Mouse (Mus musculus): Measurements from ENCODE around the gene Ninl. TPM values are rescaled to one million over a fixed set of nuclear protein-coding genes. Genes with fewer than 3 reads are reported as not detected.
"Not testable (repeated sequence)": the region's sequence is repeated elsewhere in the genome, so short reads cannot be mapped to it uniquely, and the experiment has no call there.

Gene Ninl
- total RNA-seq, 2 experiments from 2014 or later = 0.98 to 1.3 TPM

DNA sequence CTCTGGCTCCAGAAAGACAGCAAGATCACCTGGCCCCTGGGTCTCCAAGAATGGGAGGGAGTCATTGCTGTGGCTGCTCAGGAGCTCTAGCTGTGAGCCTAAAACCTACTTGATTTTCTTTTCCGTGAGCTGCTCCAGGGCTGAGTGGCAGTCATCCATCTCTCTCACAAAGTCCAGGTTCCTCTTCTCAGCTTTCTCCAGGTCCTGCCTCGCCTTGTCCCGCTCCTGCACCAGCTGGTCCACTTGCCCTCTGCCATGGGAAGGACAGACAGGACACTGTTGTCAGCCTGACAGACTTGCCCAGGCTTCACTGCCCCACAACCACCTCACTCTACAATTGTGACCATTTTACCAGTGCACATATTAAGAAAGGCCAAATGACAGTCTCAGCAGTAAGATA is 75.9 kb downstream of the Ninl start:
- DNase-seq (ENCODE audit: low spot score) = no peak
- intact Hi-C loops (cut with DNase I) = no loop called here

DNA sequence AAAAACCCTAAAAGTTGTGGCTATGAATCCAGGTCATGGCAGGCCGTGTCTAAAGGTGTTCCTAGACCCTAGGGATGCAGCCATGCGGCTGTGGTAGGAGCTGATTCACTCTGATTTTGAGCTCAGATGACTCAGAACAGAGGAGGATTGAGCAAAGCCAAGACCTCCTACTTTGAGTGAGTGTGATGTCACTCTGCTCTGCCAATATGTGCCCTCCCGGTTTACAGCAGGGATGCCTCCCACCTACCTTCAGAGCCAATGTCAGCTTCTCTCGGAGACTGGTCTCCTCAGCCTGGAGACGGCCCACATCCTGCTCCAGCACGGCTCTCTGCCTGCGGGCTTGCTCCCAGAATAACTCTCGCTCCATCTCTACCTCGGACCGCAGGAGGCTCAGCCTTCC is 79.7 kb downstream of the Ninl start:
- intact Hi-C loops (cut with DNase I) = no loop called here
- no peak for DNase-seq (ENCODE audit: low spot score)

DNA sequence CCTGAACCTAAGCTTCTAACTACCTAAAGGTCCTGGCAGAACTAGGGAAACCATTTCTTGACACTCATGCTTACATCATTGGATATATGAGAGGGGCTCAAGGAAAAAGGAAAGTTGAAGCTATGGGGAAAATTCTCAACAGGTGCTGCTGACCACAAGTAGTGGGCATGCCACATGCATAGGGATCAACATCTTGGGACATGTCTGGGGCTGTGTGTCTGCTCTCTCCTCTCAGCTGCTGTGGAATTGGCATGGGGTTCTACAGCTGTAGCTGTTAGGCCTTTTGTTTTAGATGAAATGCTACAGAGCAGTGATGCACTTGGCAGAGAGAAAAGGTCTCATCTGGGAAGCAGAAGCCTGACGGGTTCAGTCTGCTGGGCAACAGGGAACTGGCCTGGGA is 83.3 kb downstream of the Ninl start:
- intact Hi-C loops (cut with DNase I) = no loop called here
- no peak for DNase-seq (ENCODE audit: low spot score)

DNA sequence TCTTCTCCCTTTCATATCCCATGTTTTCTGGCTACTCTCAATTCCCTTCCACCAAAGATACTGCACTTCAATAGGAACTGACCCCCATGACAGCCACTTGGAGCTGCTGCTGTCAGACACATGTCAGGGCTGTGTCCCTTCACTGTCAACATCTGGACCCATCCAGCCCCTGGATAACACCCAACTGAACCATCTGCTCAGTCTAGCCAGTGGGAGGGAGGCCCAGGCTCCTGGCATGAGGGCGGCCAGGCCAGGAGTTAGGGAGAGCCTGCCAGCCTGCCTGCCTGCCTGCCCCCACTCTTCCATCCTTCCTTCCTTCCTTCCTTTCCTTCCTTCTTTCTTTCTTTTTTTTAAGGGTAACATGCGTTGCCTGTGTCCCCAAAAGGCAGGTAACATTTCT is 88.0 kb downstream of the Ninl start:
- intact Hi-C loops (cut with DNase I) = no loop called here
- DNase-seq (ENCODE audit: low spot score) = no peak

DNA sequence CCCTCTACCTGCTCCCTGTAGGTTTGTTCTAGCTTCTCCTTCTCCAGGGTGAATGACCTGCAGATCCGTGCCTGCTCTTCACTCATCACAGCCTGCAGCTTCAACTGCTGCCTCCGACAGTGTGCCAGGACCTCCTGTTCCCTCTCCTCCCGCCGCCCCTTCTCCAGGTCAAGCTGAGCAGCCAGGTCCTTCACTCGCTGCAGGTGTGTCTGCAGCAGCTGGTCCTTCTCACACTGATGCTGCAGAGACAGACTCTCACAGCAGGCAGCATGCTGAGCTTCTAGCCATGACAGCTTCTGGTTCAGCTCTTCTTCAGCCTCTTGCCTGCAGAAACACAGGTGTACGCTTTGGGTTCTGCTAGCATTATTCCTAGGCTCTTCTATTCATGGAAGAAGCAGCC is 89.1 kb downstream of the Ninl start:
- intact Hi-C loops (cut with DNase I) = no loop called here
- no peak for DNase-seq (ENCODE audit: low spot score)

DNA sequence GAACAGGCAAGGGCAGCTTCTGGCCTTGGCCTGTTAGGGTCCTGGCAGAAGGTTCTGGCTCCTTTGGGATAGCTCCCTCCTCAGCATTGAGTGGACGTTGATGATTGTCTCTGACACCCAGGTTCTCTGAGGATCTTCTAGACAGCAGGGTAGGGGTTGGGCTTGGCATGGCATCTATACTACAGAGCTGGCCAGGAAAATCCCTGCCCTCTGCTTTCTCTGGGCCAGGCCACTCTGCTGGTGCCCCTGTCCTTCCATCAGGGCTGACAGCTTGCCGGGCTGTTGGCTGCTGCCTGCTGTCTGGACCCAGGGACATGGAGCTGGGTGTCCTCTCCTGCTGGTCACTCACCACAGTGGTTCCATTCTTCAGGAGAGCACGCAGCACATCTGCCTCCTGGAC is 89.5 kb downstream of the Ninl start:
- no peak for DNase-seq (ENCODE audit: low spot score)

DNA sequence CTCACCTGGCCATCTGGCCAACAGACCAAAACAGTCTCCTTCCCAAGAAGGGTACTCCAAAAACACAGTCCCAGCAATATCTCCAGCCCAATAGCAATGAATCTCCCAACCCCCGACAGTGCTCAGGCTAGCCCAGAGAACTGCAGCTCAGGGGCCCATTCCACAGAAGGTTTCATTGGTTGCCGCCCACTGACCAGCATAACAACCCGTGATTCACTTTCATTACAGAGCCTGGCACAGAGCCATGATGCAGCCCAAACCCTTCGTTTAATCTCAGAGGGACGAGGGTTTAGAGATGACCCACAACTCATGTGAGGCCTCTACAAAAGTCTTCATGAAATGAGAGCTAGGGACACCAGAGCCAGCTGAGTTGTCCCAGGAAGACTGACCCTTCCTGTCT is 90.4 kb downstream of the Ninl start:
- DNase-seq (ENCODE audit: low spot score) = no peak
- intact Hi-C loops (cut with DNase I) = no loop called here

More for the DNA sequence above, 89.5 kb downstream of the Ninl start:
- intact Hi-C loops (cut with DNase I) = no loop called here

DNA sequence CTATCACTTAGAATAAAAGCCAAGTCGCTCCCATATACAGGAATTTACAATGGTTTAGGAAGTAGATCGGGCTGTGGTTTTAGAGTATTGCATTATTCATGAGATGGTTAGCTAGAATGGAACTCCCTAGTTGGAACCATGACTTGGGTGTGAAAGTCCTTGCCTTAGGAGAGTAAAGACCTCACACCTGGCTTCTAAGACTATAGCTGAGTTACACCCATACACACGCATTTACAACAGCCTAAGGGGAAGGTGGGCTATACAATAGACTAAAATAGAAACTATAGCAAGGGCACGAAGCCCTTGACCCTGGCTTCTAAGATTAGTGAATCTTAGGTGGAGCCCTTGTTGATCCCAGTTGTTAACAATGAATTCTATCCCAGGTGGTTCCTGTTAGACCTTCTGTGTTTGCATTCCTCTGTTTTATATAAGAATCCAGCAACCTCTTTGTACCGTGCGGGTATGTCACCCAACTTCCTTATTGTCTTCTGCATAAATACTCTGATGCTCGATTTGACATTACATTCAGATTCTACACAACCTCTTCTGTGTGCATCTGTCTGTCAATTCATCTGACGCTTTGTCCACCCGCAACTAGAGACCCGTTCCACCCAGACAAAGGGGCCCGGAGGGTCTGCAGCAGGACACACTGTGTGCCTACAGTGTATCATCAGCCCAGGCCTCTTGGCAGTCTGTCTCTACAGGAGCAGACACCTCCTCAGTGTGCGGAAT is 91.1 kb downstream of the Ninl start:
- DNase-seq (ENCODE audit: low spot score); intact Hi-C loops (cut with DNase I): not testable (repeated sequence)

DNA sequence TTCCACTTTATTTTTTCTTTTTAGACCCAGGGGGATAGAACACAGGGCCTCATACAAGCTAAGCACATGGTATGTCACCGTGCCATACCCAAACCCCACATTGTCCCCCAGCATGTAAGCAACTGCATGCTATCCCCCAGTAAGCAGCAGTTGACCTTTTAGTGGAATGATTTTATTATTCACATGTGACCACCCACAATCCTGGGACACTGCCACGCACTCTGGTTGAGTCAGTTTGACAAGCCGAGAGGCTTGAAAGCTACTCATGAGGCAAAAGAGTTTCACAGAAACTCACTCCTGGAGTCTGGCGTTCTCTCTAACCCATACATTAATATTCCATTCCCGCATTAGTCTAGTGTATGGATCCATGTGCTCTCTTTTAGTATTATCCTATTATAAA is 91.8 kb downstream of the Ninl start:
- intact Hi-C loops (cut with DNase I); DNase-seq (ENCODE audit: low spot score): not testable (repeated sequence)

DNA sequence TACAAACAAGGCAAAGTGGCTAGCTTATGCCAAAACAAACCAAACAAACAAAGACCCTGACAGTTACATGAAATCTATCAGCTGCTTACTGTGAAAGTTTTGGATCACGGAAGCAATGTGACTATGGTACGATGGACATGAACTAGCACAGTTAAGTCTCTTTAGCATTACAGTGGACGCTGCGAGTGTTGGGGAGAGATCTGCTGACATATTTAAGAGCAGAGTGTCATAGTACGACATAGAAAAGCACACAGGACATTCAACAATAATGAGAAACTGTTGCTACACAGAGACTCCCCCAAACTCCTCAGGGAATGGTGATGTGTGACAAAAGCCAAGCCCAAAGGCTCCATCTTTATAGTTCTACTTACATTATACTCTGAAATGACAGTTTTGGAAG is 95.2 kb downstream of the Ninl start:
- intact Hi-C loops (cut with DNase I) = no loop called here
- no peak for DNase-seq (ENCODE audit: low spot score)

DNA sequence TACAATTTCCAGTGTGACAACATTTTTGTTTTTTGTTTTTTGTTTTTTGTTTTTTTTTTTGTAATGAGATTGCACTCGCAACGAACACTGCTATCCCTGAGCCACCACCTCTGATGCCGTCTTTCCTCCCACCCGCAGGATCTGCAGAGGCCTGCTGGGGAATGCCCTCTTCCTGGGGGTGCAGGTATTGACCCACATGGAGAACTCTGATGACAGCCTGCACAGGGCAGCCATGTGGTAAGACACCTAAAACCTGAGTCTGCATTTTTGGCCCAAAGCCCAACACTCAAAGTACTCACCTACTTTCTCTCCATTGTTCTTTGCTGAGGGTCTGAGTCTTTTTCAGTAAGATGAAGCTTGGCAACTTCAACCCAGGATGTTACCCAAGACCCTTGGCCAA is 104.5 kb downstream of the Ninl start:
- intact Hi-C loops (cut with DNase I) = no loop called here

DNA sequence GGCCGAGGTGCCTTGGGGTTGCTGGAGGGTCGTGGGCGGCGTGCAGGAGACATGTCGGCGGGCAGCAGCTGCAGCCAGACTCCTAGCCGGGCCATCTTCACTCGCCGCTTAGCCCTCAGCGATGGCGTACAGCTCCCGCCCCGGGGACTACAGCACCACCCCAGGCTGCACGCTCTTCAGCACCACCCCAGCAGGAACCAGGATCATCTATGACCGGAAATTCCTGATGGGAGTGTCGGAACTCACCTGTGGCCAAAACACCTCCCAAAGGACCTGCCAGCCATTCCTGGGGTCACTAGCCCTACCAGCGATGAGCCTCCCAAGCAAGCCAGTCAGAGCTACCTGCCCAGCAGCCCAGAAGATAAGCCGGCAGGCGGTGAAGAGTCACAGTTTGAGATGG is 105.7 kb downstream of the Ninl start:
- intact Hi-C loops (cut with DNase I) = no loop called here
- DNase-seq (ENCODE audit: low spot score) = no peak

More for the DNA sequence above, 104.5 kb downstream of the Ninl start:
- no peak for DNase-seq (ENCODE audit: low spot score)

DNA sequence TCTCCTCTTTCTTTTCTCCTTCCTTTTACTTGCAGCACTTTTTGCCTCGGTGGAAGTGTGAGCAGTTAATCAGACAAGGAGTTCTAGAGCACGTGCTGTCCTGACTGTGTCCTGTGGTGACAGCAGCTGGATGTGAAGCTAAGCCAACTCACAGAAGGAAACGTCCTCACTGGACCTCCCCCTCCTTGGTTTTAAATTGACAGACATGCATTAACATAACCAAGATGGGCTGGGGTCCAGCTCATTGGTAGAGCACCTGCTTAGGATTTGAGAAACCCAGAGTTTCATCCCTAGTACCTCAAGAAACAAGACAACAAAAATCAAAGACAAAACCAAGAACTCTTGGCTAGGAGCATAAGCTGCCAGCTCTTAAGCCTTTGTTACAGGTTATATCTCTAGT is 108.4 kb downstream of the Ninl start:
- no peak for DNase-seq (ENCODE audit: low spot score)
- intact Hi-C loops (cut with DNase I) = no loop called here

DNA sequence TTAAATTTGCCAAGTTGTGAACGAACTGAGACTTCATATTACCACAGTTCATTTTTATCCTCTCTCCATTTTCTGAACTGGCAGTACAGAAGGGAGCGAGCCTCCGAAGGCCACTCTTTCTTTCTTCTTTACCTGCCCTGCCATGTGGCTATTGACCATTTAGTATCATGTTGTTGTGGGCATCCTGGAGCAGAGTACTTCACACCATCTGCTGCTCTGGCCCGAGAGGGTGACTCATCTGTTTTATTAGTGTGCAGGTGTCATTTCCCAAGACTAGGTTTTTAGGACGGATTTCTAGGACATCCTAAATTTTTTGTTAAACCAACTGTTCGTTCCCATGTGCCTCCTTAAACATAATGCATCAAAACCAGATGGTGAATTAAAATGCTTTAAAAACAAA is 110.0 kb downstream of the Ninl start:
- intact Hi-C loops (cut with DNase I) = no loop called here
- DNase-seq (ENCODE audit: low spot score) = no peak

DNA sequence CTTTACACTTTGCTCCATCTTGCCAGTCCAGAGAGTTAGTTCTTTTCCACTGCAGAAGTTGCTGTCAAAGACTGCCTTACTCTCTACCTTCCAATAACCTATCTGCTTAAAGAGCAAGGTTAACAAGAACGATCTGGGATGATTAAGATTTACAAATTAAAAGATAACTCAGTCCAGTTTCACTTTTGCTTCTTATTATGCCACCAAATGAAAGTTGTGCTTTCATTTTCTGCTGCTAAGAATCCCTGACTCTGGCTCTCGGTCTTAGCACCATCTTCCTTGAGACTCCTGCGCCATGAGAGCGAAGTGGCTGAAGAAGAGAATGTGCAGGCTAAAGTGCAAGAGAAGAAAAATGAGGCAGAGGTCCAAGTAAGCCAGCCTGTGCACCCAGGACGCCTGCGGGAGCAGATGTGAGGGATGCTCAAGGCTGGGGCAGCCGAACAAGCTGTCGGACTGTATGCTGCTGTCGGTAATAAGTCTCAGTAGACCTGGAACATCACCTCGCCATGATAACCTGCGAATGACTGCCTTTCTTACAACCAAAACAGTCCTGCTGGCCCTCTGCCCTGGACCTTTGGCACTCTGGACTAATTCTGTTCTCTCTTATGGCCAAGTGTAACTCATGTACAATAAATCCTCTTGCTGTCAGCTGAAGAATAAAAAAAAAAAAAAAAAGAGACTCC is 112.0 kb downstream of the Ninl start:
- no peak for DNase-seq (ENCODE audit: low spot score)
- intact Hi-C loops (cut with DNase I) = no loop called here

DNA sequence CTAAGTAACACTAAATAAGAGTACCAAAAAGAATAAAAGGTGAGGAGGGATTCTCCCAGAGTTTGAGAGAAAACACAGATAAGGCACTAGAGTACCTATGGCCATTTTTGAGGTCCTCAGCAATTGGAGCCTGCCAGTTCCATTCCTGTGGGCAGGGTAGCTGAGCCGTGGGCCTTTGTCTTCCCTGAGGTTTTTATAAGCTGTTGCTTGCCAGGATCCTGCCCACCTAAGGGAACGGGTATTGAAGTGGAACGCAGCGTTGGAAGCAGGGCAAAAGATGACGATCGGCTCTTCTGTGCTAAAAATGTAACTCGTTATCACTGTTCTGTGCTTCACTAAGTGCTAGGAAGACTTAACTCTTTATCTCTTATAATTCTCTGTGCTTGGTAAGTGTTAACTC is 115.7 kb downstream of the Ninl start:
- no peak for DNase-seq (ENCODE audit: low spot score)
- intact Hi-C loops (cut with DNase I) = no loop called here

DNA sequence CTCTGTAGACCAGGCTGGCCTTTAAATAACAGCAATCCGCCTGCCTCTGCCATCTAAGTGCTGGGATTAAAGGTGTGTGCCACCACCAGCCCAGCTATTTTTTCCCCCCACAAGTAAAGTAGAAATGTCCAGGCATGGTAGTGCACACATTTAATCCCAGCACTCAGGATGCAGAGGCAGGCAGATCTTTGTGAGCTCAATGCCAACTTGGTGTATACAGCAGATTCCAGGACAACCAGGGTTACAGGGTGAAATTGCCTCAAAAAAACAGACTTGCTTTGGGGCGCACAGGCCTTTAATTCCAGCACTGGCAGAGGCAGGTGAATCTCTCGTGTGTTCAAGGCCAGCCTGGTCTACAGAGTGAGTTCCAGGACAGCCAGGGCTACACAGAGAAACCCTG is 116.2 kb downstream of the Ninl start:
- no peak for DNase-seq (ENCODE audit: low spot score)
- intact Hi-C loops (cut with DNase I) = no loop called here

DNA sequence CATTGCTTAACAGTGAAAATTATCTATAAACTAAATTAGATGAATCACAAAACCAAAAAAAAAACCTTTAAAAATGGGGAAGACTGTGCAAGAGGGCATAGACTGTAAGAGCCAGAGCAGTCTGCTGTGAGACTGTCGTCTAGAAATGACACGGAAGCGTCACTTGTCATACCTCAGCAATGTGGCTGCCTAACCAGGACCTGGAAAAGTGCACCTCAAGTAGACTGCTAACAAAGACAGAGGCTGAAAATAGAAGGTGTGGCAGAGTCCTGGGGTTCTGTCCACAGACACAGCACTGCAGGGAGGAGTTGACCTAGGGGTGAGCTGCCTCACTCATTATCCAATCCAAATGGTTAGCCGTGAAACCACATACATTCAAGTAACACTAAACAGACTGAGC is 117.0 kb downstream of the Ninl start:
- no peak for DNase-seq (ENCODE audit: low spot score)
- intact Hi-C loops (cut with DNase I) = no loop called here

DNA sequence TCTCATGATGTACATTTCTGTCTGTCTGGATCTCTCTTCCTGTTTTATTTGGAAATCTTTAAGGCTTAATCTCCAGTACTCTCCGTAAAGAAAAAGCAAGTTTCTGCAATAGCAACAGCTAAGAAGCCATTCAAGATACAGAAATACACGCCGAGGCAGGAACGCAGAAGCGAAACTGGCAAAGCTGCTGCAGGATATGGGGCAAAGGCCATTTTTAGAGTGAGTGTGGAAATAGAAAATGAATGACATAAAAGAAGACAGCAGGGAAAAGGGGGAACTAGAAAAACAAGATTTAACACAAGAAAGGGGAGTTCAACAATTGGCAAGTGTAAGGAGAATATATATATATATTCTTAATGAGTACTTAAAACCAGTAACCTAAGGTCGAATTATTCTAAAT is 117.5 kb downstream of the Ninl start:
- intact Hi-C loops (cut with DNase I) = no loop called here
- no peak for DNase-seq (ENCODE audit: low spot score)

DNA sequence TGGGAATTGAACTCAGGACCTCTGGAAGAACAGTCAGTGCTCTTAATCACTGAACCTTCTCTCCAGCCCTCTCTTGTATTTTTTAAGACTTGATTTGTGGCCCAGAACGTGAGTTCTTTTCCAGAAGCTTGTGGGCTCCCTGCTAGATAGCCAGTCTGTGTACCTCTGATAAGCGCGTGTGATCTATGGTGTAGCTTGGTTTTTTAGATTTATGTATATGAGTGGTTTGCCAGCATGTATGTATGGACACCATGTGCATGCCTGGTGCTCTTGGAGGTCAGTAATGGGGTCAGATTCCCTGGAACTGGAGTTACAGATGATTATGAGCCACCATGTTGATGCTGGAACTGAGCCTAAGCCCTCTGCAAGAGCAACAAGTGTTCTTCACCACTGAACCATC is 118.6 kb downstream of the Ninl start:
- intact Hi-C loops (cut with DNase I) = no loop called here

DNA sequence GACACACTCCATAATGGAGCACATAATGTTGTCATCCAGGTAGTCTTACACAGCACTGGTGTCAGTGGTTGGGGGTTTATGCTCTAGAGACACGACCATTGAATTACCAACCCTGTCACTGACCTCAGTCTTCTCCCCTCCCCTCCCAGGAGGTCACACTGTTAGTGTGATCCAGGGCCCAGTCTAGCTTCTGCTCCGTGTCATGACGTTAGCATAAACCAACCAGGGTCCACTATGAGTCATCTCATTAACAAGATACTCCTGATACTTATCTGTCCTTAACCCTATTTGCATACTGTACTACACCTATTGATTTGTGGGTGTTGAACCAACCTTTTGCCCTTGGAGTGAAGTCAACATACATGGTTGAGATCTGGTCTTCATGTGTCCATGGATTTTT is 120.5 kb downstream of the Ninl start:
- intact Hi-C loops (cut with DNase I) = no loop called here
- DNase-seq (ENCODE audit: low spot score) = no peak

More for the DNA sequence above, 118.6 kb downstream of the Ninl start:
- DNase-seq (ENCODE audit: low spot score) = no peak

DNA sequence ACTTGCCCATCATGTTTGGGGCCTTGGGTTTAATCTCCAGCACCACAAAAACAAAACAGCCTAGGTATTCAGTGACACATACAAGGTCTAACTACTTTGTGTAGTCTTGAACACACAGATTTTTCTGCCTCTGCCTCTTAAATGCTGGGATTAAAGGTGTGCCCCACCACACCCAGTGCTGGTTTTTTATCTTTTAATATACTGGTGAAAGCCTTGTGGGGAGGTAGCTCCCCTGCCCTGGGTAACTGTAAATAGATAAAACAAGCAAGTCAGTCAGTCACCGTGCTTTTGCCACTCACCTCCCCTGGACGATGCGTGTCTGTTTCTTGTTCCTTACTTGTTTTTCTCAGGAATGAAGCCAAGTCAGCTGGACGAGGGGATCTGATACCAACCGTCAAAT is 123.4 kb downstream of the Ninl start:
- DNase-seq (ENCODE audit: low spot score) = no peak
- intact Hi-C loops (cut with DNase I) = no loop called here

Measured in heart, postnatal 25 days (tissue).